Mouse (Mus musculus): ENCODE measurements at regions not wholly inside any gene's neighbourhood (a gene's known extent, or its start where the extent isn't known, plus 50 kb on each side); places are given as distances from the start of the nearest gene placed in this dataset.

DNA sequence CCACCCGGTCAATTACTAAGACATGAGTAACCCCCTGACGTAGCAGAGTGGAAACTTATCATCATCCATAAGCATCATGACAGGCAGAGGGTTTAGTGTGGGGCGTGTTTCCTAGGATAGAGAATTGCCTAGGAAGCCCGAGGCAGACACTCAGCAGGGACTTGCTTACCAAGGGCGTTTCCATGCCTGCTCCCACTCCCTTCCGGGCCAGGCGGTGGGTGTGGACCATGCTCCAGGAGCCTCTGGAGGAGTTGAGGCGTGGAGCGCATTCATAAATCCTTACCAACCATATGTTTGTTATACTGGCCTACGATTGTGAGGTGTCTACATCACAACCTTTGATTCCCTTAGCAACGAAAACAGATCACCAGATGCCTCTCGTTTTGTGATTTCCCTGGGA is 368.2 kb downstream of the Etnk1 start:
- TF ChIP-seq POLR2A (IDR thresholded peaks at IDR 0.05; ENCODE audit: insufficient read length, low read depth) (no peak), POLR2AphosphoS2 (IDR thresholded peaks at IDR 0.05; ENCODE audit: insufficient read length, low read depth) (no peak), TCF3 (IDR thresholded peaks at IDR 0.05; ENCODE audit: insufficient read length, low read depth) (no peak), MYOD1 (IDR thresholded peaks at IDR 0.05; ENCODE audit: control insufficient read depth in 1 of 3, insufficient read length in 2 of 3, low read depth in 2 of 3) (no peak), REST (IDR thresholded peaks at IDR 0.05; ENCODE audit: insufficient read depth, insufficient read length) (no peak), MAX (IDR thresholded peaks at IDR 0.05; ENCODE audit: low read depth) (no peak), CEBPB (IDR thresholded peaks at IDR 0.05; ENCODE audit: insufficient read depth, poor library complexity, severe bottlenecking) (no peak), USF1 (IDR thresholded peaks at IDR 0.05; ENCODE audit: low read depth) (no peak)
